Mouse (Mus musculus) cerebellum, adult 11 months (tissue): ENCODE measurements around the gene Clcn3.
A peak's percentile ranks its signal among the peaks of the same experiment; 100 is the strongest.

Experiments used
- DNase-seq: peaks from one replicate; pipeline ENCODE4 v3.0.0; 2022

The Clcn3 gene

DNA sequence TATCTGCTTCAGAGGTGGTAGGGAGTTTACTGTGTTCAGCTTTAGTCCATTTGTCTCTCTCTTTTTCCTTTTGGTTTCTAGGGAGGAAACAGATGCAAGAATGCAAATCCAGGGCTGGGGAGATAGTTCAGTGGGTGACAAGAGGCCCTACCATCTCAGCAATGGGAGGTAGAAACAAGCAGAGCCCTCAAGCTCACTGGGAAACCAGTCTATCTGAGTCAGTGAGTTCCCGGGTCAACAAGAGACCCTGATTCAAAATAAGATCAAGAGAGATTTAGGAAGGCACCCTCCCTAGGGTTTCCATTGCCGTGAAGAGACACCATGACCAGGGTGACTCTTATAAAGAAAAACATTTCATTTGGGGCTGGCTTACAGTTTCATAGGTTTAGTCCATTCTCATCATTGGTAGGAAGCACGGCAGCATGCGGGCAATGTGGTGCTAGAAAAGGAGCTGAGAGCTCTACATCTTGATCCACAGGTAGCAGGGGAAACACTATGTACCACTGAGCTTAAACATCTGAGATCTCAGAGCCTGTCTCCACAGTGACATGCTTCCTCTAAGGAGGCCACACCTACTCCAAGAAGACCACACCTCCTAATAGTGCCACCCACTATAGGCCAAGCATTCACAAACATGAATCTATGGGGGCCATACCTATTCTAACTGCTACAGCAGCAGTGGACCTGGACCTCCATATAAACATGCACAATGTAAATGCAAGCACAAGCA is 114.7 kb downstream of the Clcn3 start:
- DNase-seq = no peak

DNA sequence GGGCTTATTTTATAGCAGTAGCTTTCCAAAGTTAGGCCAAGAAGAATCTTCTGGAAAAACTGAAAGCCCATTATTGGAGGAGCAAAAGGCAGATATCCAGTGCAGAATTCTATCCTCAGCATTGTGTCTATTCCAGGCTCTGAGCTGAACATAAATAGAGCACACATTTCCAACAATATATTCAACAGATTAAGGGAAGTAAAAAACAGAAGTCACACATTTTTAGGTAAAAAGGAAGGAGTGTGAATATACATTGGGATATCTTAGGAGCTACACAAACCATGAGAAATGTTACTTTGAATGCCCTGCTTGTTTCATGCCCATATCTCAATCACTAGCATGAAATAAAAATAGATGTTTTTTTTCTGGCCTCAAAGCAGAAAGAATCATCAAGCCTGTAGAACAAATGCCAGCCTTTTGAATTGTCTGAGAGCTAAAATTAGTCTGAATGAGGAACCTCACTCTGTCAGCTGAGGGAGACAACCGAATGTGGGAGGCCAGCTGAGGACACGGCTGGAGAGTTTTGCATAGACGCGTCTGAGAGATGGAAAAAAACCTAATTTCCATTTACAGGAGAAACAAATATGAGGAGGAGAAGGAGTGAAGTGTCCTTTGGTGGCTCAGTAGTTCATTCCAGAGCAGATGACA is 115.5 kb downstream of the Clcn3 start:
- DNase-seq = no peak

DNA sequence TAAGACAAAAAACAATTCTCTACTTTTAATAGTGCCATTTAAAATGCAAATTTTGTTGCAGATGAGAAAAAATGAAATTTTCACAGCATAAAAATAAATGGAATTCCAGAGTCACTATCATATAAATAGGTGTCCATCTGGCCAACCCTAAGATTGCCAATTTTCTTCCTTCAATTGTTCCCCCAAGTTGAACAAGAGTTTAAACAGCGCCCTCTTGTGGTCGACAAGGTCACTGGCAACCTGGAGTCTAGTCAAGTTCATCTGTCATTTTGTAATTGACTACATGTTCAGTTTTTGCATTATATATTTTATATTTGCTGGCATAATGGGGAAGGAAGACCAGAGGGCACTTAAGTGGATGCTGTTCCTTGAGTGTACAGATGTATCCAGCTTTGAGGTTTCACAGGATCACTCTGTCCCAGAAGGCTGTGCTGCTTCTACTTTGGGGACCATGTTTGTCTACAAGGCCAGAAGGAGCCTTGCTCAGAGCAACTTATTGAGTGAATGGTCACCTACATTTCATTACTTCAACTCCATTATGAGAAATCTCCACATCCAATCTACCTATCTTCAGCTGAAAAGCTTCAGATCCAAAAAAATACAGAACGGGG is 117.5 kb downstream of the Clcn3 start:
- DNase-seq = peak; percentile 71

DNA sequence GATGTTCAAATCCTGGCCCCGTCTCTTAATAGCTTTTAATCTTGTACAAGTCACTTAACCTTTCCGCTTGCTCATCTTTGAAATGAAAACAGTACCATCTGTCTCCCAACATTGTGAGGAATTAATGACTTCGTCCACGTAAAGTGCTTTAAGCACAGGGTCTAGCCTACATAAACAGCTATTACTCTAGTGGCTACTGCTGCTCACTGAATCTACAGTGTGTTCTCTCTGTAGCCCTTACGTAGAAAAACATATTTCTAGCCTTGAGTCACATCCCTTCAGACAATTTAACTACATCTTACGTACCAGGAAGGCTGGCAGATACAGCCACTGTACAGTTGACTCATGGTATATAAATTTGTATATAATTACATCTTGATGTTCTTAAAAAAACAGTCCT is 118.2 kb downstream of the Clcn3 start:
- DNase-seq = no peak

DNA sequence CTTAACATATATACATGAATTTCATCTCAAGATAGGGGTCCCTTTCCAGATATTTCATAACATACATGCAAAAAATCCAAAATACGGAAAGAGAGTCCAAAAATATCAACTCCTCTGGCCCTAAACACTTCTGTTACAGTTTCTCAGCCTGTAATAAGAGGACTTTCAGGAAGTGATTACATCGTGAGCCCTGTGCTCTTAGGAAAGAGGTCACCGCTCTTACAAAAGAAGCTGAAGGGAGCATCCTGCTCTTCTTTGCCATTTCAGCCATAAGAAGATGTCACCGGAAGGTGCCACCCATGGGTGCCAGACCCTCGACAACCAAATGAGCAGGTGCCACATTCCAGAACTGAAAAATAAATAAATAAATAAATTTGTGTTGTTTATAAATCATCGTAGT is 121.3 kb downstream of the Clcn3 start:
- no peak for DNase-seq

DNA sequence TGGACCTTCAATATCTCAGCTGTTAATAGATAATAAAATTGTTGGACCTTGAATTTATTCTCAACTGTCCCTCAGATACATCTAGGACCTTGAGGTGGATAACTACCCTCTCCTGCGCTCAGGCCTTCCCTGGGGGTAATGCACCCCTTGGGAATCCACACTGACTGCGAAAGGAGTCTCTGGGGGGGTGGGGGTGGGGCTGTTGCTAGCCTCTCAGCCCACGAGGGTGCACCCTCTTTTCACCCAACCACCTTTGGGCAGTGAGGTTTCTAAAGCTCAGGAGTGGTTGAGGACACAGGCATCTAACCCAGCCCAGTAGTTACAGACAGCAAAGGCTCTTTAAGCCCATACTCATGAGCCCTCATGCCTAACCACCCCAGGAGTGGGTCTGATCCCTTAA is 122.4 kb downstream of the Clcn3 start:
- DNase-seq = no peak
